Mouse (Mus musculus) mature B cell (primary cell): ENCODE results near the gene D7Ertd443e.

Experiments used
- in situ Hi-C: fragments of 300-500 bp; cut with MboI; formaldehyde crosslinking; loops from 2 replicates; pipeline ENCODE4 v1.14.3; 2019

The D7Ertd443e gene

DNA sequence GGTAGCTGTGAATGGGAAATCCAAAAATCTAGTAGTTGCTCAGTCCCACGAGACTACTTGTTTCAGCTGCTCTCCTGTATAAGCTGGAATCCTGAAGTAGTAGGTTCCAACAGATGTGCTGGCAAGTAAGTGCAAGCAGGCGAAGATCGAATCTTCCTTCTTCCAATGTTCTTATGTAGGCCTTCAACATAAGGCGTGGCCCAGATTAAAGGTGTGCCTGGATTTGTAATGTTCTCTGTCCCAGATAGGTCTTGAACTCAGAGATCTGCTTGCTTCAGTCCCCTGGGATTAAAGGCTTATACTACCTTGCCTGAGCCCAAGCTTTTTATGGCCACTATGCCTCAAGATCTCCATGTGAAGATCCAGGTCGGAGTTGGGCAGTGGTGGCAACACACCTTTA, at the start of gene D7Ertd443e:
Gene D7Ertd443e, minus strand, starts transcription at position 101 of the 400 bp plus-strand sequence.
- in situ Hi-C loops = no loop called here

DNA sequence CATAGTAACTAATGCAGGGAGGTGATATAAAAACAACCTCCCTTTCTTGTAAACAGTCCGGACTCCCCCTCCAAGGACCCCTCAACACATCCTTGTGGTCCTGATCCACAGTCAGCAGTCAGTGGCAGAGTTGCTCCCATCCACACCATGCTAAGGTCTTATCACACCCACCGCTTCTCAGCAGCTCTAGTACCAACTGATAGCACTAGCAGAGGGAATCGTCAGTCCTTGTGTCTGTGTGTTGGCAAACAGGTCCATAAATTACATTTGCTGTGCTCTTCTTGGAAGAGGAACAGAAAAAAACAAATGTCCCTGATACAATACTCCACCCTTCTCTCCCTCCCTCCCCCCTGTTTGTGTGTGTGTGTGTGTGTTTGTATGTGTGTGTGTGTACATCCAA, 46.2 kb upstream of the D7Ertd443e start:
- in situ Hi-C loops = no loop called here

DNA sequence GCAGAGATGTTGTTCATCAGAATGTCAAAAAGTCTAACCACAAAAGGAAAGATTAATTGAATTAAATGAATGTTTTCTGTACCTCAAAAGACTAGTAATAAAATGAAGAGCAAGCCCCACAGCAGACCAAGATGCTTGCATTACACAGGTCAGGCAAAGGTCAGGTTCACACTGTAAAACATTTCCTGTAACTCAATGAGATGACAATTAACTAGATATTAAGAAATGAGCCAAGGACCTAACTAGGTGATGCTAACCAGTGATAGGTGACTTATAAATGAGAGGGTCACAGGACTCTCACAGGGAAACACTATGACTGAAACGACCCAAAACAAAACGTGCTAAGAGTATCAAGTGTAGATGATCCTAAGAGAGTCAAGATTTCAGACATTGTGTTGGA, 43.2 kb upstream of the D7Ertd443e start:
- in situ Hi-C loops = no loop called here

DNA sequence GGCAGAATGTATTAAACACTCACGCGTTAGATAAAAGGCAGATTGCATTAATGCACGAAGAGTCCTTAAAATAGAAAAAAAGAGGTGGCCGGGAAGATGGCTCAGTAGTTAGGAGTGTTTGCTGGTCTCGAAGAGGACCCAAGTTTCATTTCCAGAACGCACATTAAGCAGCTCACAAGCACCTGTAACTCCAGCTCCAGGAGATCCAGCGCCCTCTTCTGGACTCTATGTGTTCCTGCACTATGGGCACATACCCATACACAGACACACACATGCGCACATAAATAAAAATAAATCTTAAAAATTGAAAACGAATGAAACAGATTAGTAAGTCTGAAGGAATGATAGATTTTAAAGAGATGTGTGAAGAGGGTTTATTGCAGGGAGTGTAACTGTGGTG, 29.6 kb upstream of the D7Ertd443e start:
- in situ Hi-C loops = no loop called here

DNA sequence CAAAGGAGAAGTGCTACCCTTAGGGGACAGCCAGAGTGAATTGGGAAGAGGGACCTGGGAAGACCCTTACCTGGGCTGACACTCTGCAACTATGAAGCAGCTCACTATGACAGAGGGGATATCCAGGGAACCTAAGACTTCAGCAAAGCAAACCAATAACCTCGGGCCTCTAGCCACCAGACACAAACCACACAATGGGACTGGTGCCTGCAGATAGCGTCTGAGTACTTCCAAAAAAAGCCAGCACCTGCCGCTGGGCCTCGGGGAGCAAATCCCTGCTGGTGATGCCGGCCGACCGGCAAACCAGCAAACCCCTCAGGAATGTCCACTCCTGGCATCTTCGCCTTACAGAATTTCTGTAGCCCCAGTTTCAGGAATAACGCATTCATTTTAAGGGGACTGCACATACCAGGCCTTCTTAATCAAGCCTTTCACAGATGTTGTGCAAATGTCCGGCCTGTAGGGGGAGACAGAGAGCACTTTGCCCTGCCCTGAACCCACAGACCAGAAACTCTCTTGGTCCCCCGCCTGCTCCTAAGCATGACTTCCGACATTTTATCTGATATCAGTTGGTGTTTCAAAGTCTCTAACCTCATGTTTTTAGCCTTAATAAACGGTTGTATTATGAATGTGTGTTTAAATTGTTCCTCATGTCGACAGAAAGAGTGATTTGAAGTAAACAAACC, 28.7 kb upstream of the D7Ertd443e start:
- in situ Hi-C loops = no loop called here

DNA sequence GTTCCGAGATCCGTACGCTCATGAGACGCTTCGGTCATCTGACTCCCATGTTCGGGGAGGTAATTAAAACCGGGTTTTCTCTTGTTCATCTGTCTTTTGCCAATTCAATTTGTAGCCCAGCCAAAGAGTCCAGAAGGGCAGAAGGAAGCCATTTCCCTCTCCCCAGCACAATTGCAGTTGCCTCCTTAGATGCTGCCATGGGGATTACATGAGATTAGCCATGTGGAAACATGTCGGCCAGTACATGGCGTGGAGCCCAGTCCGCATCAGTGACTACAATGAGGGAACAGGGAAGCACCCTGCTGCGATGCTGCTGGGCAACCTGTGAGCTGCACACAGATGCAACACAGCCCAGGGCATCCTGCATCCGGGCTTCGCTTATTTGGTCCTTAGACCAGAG, 23.2 kb upstream of the D7Ertd443e start:
- in situ Hi-C loops = no loop called here

DNA sequence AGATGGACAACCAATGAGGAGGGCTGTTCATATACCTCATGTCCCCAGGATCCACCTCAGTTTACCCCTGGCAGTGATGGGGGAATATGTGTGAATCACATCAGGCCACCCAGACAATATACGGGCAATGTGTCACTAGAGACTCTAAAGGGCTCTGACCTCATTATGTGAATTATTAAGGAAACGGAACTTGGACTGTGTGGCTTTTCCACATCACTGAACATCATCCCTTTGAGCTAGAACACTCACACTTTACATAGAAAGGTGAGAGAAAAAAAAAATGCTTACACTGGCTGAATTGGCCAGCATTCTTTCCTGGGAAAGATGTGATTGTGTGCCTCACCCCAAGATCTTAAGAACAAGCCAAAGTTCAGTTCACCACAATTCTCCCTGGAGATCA, 15.3 kb upstream of the D7Ertd443e start:
- in situ Hi-C loops = no loop called here

DNA sequence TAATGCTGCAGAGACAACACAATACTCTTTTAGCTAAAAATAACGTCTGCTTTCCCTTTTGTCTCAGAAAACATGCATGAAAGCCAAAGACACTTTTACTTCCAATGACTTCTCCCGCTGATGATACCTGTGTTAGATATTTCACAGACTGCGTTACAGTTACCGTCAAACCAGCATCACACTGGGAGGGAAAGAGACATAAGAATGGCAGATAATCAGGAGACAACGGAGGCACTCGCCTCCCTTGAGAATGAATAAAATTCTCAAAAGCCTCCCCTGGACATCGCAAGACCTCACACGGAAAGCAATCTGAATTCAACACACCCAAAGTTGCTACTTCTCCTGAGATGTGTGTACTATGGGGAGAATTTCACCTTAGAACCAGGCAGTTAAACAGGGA, 11.3 kb upstream of the D7Ertd443e start:
- in situ Hi-C loops = no loop called here

DNA sequence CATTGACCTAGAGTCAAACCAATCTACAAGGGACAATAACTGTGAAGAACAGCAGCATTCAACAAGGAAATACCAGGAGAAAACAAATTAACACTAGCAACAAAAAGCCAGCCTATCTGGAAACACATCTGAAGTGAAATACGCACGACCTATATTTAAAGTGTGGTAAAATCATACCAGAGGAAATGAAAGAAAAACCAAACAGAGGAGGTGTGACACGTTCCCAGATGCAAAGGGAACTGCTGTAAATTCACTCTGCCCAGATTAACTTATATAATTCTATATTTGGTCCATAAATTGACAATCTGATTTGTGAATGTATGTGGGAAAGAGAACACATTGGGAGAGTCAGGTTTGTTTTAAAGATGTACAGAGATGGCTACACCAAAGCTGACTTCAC, 2.7 kb downstream of the D7Ertd443e start:
- in situ Hi-C loops = no loop called here

DNA sequence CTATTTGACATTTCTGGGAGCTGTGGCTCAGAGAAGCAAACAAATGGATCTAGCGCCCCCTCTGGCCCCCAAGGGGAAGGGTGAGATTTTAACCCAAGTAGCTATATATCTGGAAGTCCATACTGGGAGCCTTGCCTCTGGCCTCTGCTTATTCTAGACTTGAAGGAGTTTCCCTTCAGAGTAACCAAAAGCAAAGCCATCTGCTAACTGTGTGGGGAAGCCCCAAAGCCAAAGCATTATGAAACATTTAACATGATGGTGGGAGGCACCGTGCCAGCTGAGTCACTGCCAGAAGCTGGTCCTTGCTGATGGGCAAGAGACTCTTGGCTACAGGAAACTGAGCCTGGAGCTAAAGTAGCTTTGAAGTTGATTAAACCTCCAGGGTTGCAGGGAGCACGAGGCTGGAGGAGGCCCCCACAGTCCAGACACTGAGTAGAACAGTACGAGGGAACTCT, 4.0 kb downstream of the D7Ertd443e start:
- in situ Hi-C loops = no loop called here

DNA sequence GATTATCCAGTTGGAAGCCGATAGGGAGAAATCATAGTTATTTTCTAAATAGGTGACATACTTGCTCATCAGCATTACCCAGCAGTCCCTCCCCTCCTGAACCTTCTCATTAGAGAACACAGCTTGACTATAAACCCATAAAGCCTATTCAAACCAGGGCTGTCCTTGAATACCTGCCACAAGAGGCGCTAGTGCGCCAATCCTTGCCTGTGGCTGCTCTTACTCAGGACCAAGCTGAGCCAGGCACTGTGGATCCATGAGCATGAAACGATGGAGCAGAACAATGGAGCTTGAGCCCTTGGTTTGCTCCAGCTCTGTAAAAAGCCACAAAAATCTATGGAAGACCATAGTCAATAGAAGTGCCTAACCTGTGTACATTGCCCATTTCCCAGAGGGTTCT, 7.2 kb downstream of the D7Ertd443e start:
- in situ Hi-C loops = no loop called here

DNA sequence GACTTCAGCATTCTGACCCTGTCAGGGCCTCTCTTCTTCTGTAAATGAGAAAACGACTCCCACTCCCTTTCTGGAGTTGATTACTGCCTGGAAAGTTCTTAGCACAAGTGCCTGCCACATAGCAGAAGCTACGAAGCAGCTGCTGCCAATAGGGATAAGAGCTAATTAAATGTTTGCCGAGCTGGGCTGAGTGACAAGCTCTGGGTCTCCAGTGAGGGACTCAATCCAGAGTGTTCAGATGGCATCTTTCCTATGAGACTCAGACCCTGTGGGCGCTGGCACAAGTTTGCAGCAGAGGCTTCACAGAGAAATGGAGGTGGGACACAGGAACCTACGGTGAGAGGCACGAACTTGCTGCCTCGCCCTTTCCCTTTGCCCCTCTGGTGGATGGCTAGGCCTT, 8.7 kb downstream of the D7Ertd443e start:
- in situ Hi-C loops = no loop called here

DNA sequence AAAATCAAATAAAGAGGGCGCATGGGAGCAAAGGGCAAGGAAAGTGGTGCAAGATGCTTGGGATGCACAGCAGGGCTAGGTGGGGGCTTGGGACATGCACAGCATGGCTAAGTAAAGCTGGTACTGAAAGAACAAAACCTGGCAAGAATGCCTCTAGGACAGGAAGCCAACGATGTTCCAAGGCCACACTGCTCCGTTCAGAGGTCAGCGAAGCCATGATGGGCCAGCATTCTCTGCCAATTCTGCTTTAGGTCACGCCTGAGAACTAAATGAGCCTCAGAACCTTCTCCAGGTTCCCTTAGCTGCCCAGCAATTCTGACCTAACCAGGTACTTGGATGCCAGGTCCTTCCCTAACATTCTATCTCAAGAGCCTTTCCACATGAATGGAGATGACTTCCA, 13.2 kb downstream of the D7Ertd443e start:
- in situ Hi-C loops = no loop called here

DNA sequence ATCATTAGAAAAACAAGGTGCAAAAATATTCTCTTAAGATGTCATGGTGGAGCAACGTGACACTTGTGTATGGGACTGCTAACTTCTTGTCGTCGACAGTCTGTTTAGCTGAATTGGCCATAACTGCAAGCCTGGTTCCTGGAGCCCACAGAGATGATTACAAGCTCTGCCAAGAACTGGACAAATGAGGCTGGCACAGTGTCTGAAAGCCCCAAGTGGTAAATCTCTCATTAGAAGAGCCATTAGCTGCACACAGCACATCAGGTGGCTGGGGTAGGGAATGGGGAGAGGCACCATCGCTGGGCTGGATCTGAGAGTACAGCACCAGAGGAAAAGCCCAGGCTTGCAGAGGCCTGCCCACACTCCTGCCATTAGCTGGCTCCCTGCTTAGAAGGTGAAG, 16.2 kb downstream of the D7Ertd443e start:
- in situ Hi-C loops = no loop called here

DNA sequence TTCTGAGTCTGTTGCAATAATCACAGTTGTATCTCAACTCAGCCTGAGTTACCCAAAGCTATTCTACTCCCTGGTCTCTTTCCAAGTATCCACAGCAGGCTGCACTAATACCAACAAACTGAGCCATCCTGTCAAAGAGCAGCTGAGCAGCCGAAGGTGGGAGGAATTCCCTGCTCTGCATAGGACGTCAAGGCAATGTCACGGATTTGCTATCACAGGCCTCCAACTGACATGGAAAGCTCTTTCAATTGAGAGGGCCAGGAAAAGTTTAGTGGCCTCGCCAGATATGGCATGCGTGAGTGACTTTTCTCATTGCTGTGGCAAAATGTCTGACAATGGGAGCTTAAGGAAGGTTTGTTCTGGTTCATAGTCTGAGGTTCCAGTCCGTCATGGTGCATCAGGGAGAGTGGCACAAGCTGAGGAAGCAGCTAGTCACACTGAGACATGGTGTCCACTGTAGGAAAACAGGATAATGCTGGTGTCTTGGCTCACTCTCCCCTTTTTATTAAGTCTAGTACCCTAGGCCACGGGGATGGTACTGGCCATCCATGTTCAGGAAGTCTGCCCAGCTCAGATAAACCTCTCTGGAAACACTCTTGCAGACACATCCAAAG, 23.1 kb downstream of the D7Ertd443e start:
- in situ Hi-C loops = no loop called here

DNA sequence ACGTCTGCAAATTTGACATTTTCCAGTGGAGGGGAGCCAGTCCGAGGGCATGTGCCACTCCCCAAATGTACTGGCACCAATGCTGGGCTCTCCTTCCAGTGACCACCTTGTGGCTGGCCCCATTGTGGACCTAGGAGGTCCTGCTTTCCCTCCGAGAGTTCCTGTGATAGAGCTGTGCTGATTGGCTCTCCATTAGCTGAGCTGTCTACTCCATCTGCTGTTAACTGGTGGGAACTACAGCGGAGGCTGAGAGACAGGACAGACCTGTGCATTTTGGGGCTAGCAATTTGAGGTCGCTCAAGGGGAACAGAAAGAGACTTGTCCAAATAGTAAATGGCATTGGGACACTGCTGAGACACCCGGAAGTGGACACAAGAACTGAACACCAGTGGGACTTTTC, 36.6 kb downstream of the D7Ertd443e start:
- in situ Hi-C loops = no loop called here

DNA sequence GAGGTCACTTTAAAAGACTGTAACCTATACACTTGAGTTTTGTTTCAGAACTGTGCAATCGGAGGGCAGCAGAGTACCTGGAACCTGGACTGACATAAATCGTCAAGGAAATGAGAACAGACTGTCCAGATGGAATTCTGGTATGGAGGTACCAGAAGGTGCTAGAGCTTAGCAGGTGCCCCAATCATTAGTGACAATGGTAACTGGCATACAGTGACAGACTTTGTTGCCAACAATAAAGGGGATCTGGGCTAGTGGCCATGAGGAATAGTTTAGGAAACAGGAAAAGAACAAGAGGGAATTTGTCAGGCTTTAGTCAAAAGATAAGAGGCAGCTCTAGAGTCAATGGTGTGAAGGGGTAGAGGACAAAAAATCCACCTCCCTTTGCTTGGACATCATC, 43.3 kb downstream of the D7Ertd443e start:
- in situ Hi-C loops = no loop called here

DNA sequence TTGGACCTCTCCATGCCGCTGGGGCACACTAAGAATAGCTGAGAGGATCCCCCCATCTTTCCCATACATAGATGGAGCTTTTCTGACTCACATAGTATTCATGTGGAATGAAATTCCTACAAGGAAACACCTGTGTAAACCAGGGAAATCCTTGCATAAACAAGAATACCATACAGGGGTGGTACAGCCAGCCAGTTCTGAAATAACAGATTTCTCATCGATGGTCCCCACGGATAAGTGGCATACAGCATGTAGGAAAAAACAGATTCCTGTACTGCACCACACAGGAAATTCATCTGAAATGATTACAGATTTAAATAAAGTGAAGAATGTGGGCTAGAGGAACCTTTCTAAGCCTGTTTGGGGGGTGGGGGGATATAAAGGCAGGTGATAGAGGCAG, 49.5 kb downstream of the D7Ertd443e start:
- in situ Hi-C loops = no loop called here

DNA sequence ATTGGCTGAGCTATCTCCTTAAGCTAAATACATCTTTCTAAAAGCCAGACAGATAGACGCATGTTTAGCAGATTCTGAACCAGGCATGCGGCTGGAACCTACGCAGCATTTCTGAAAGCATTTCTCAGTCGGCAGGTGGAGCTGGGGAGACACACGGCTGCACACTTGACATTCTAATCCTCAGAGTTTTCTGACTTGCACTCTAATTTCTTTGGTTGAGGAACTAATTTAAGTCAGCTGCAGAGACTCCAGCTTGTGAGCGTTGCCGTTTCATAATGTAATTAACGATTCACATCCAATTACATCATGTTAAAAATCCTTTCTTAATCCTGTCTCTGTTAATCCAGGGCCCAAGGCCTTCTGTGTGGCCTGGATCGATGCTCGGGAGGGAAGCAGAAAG, 64.5 kb downstream of the D7Ertd443e start:
- in situ Hi-C loops = no loop called here

DNA sequence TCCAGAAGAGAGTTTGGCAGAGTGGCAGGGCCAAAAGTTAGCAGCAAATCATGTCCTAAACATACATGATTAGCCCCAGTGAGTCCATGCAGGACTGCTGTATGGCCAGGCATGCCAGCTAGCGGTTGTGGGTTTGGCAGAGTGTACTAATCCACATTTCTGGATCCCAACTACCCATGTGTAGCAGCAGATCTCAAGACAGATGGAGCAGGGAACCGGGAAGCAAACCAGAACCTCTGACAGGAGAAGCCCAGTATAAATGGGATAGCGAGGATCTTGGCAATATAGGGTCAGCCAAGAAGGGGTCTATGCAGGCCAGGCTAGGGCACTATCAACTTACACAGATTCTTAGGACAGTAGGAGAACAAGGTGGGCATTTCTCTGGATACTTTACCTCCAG, 83.4 kb downstream of the D7Ertd443e start:
- in situ Hi-C loops = no loop called here

DNA sequence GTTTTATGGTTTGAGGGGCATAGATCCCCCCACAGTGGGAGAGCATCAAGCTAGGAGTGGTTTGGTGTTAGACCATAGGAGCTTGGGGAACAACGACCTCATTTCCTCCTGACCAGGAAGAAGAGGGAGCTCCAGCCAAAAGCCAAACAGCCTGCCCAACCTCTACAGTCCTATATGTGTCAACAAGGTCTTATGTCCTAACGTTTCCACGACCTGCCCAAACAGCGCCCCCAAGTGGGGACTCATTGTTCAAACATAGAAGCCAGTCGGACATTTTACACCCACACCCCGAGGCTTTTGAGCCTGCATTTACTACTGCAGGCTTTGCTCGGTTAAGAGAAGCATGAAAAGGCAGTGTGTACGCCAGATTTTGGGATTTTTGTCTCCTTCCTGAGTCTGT, 84.2 kb downstream of the D7Ertd443e start:
- in situ Hi-C loops = no loop called here

DNA sequence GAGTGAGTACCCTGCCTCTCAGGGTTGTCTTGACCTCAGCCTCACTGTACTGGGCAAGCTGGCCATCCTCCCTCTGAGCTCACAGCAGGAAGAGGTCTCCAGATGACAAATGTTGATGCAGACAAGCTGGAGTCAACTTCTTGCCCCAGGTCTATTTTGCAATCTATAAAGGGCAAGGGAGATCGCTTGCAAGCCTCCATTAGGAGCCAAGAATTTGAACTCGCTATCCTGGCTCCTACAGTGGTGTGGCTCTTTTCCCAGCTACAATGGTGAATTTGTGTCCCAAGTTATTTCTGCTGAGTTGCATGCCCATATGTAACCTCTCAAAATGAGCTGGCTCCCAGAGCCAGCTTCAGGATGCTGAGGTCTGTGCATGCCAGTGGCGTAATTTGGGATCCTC, 92.7 kb downstream of the D7Ertd443e start:
- in situ Hi-C loops = no loop called here

DNA sequence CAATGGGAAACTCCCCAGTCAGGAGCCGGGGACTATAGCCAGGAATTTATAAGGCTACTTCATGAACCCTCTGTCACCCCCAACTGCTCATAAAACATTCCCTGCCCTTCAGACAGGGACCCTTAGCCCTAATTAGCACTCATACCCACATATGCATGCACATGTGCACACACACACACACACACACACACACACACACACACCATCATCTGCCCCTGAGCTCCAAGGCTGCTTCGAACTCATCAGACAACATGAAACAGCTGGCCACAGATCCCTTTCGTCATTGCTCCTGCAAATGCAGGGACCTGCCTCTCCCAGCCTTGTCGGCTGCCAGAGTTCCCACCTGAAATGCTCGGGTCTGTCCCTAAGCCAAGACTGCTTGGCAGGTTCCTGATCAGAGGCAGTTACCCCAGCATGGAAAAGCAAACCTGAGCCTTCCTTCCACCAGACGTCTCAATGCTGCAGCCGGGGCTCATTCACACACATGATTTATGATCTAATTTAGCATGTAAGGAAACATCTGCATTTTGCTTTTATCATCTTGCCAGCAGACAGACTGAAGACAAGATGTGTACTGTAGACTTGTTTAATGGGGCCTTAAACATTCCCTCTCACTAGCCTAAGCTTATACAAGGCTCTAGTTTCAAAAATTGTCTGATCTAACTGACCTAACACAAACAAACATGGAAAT, 95.7 kb downstream of the D7Ertd443e start:
- in situ Hi-C loops = no loop called here
